ENCODE assay signal across 13 mouse cellular contexts in genomic region chr11:21081169-21081568, GRCm38 (mm10).
"Had no signal": no experiment of that assay in that cellular context is flagged by ENCODE, and none has a peak within 500 bp of the region (broad histone marks: within the 10 kb centered on the region; RNA-seq: fewer than 3 reads in every experiment).

No protein-coding gene starts in this region.

- DNase-seq: kidney, adult 2 months; kidney, postnatal 25 days; layer of hippocampus, adult 9-11 months; liver; lung, postnatal 36 days; midbrain, embryonic 14.5 days; right cerebral cortex, postnatal 14 days; thymus, adult 2 months; thymus, postnatal 25 days had no signal

- H3K9me3 ChIP-seq: kidney, embryonic 15.5 days; limb, embryonic 12.5 days; midbrain, embryonic 10.5 days; stomach, embryonic 15.5 days had no signal

- H3K4me3 ChIP-seq: kidney, embryonic 15.5 days; limb, embryonic 12.5 days; midbrain, embryonic 10.5 days; stomach, embryonic 15.5 days had no signal

- H3K27me3 ChIP-seq: kidney, embryonic 15.5 days; limb, embryonic 12.5 days; stomach, embryonic 15.5 days had no signal

- H3K36me3 ChIP-seq: kidney, embryonic 15.5 days; limb, embryonic 12.5 days; midbrain, embryonic 10.5 days; stomach, embryonic 15.5 days had no signal

- H3K4me2 ChIP-seq: kidney, embryonic 15.5 days; limb, embryonic 12.5 days; stomach, embryonic 15.5 days had no signal

- H3K4me1 ChIP-seq: kidney, embryonic 15.5 days; stomach, embryonic 15.5 days had no signal

- H3K9ac ChIP-seq: kidney, embryonic 15.5 days; limb, embryonic 12.5 days; stomach, embryonic 15.5 days had no signal

- H3K27ac ChIP-seq: kidney, embryonic 15.5 days; limb, embryonic 12.5 days; midbrain, embryonic 10.5 days; stomach, embryonic 15.5 days had no signal
